Mouse (Mus musculus): ENCODE data around the gene Cpxm2.

Cpxm2 gene

DNA sequence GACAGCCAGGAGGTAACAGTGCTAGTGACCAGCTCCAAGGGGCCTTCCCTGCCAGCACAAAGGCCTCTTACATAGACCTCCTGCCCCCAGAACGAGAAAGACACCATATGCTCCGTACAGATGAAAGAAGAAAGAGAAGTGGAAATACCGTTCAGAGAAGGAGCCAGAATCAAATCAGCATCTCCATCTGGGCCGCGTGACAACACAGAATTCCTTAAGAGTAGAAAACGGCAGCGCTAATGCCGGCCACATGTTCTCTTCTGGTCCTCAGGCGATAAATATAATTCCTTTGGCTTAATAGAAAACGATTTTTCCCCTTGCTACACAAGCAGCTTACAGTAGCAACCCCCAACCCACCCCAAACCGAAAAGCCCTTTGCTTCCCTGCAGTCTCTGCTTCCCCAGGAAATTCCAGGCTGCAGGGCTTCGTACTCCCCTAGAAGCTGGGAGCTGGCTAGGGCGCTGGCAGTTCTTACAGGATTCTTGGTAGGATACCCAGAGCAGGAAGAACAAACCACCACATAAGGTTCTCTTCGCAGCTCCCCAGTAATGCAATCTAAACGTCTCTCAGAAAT lies 9.2 kb downstream of the Cpxm2 start:
- no peak for DNase-seq (ENCODE audit: low spot score in 2 of 2)

DNA sequence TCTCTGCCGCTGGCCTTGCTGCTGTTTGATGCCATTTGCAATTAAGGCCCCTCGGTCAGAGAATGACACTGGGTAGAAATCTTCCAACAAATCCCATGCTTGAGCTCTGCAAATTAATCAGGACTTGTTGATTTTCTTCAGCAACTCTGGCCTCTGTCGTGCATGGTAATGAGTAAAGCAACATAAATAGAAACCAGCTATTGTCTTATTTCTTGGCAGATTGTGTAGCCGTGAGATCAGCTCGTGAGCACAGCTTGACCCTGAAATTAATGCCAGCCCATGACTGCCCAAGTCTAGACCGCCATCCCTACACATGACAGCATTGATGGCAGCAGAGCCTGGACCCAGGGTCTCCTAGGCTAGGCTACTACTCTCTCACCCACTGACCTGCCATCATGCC lies 25.9 kb downstream of the Cpxm2 start:
- DNase-seq (ENCODE audit: low spot score in 2 of 2) = no peak

DNA sequence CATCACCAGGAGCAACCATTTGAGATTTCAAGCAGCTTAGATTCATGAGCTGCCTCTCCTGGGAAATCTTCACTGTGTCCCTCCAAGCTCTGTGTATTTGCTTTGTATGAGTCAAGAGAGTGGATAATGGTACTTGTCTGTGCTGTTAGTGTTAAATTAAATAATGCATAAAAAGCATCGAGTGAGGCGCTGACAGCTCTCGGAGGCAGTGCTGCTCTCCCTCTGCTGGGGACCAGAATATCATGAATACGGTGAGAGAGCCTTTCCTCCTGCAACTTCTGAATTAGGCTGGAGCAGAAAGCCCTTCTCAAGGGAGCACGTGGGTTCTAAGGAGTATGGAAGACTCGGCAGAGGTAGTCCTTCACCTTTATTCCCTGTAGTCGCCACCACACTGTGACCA lies 29.6 kb downstream of the Cpxm2 start:
- peak in 1 of 2 experiments; percentile 25 for DNase-seq (ENCODE audit: low spot score in 2 of 2)

DNA sequence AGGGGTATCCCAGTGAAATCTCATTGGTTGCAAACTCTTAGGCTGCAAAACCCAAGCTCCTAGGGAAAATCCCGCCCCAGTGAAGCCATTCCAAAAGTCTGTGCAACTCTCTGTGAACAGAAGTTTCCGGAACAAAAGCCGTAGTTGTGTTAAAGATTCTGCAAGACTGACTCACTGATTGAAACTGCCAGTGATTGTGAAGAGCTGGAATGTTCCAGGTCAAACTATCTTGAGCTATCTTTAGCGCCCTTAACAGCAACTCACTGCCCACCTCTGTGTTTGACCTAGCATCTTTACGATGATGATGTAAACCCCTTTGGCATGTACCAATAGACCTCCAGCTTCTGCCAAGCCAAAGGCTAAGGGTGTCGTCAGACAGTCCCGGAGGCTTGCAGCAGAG lies 31.3 kb downstream of the Cpxm2 start:
- DNase-seq (ENCODE audit: low spot score in 2 of 2) = no peak

DNA sequence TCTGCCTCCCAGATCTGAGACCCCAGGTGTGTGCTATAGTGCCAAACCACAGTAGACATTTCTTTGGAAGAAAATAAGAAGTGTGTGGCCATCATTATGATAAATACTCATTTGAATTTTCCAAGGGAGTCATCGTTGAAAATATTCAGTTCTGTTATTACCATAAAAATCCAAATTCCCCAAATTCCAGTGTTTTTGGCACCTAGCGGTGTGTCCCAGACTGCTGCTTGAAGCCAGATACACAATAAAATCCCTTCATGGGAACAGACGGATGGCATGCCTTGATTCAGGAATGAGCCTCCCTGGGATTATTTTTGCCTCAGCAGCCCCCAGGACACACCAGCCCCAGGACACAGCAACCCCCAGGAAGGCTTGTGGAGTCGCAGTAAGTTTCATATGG lies 34.7 kb downstream of the Cpxm2 start:
- DNase-seq (ENCODE audit: low spot score in 2 of 2) = no peak

DNA sequence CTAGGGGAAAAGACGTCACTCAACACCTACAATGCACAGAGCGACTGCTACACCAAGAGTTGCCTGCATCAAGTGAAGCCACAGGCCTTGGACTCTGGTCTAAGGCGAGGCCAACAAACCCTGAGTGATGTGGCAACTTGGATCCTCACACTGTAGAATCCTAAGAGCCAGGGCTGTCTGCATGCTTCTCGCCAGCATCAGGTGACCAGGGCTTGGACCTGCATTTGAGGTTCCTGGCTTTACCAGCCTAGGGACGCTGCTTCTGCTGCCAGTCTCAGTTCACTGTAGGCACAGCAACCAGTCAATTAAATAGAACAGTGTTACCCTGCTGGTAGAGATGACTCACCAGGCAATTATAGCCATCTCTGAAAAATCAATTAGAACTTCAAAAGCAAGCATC lies 42.8 kb downstream of the Cpxm2 start:
- no peak for DNase-seq (ENCODE audit: low spot score in 2 of 2)

DNA sequence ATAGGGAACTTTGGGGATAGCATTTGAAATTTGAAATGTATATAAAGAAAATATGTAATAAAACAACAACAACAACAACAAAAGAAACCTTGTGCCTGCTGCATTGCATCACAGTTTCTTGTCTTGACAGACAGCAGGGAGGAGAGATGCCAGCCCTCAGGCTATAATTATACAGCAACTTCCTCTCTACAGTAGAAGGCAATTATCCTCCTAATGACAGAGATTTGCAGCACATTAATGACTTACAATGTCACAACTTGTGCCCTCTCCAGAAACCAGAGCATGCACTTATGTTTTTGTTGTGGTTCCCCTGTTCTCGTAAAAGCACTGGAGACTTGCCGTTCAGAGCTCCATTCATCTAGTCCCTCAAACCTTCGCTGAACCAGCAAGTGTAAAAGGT lies 44.2 kb downstream of the Cpxm2 start:
- no peak for DNase-seq (ENCODE audit: low spot score in 2 of 2)

DNA sequence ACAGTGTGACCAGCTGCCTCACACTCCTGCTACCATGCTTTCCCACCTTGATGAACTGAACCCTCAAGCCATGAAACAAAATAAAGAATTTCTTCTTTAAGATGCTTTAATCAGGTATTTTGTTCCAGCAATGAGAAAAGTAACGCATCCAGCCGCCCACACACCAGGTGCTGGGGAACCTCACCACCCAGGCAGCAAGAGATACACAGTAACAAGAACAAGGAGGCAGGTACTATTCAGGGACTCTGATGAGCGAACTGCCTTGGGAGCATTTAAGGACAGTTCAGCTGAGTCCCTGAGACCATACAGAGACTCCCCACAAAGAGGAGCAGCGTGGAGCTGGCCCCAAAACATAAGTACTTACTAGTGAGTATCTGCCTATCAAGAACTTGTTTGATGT lies 47.6 kb downstream of the Cpxm2 start:
- DNase-seq (ENCODE audit: low spot score in 2 of 2) = peak; percentile 52 to 62

DNA sequence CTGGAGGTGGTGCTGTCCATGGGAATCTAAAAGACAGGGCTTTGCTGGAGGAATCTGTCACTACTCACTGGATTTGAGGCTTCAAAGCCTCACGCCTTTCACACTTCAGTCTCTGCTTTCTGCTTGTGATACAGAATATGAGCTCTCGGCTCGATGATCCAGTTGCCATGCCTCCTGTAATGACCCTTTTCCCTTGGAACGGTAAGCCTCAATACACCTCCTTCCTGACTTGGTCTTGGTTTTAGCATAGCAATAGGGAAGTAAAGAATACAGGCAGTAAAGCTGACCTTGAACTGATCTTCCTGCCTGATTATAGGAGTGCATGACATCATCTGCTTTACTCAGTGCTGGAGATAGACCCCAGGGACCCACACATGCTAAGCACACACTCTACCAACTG lies 49.2 kb downstream of the Cpxm2 start:
- no peak for DNase-seq (ENCODE audit: low spot score in 2 of 2)

DNA sequence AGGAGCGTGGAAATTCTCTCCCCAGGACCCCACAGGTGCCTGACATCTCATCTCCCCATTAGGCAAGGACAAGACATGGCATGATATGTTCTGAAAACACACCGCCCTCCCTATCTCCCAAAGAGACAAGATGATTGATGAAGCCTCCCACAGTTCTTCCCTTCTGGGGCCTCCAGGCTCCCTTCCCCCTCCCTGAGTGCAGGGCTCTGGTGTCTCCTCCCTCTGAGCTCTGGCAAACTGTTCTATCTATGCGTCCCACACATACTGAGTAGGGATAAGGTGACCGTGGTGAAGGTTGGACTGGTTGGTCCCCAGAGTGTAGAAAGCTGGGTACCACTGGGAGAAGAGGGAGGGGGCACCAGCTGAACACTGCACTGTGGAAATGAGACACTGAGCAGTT lies 56.1 kb downstream of the Cpxm2 start:
- DNase-seq (ENCODE audit: low spot score in 2 of 2) = no peak

DNA sequence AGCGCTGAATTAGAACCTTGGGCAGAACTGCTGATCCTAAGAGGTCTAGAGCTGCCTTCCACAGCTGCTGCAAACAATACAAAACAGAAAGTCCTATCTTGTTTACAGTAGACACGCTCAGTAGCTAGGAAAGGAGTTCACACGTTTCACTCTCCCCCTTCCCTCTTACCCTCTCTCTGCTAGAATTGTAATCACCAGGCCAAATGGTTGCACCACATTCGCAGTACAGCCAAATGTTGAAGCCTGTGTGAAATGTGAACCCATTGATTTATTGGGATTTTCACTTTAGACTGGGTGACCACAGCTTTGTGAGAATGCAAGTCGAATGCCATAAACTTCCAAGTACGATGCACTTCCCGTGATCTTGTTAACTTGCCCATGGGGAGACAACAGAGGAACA lies 59.9 kb downstream of the Cpxm2 start:
- no peak for DNase-seq (ENCODE audit: low spot score in 2 of 2)

DNA sequence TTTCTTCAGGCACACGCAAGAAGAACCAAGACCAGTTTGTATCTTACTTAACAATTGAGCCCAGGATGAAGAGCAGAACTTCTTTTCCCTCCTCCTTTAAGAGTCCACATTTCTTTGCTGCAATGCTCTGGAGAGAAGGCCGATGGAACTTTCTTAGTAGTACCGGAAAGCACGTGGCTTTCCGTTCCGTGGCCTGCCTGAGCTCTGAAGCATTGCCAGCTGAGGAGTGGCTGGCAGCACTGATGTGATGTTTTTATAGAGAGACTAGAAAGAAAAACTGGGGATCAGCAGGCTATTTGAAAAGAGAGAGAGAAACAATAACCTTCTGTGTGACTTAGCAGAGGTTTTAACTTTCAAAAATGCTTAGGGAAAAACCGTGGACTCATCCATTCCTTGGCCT lies 63.0 kb downstream of the Cpxm2 start:
- no peak for DNase-seq (ENCODE audit: low spot score in 2 of 2)

DNA sequence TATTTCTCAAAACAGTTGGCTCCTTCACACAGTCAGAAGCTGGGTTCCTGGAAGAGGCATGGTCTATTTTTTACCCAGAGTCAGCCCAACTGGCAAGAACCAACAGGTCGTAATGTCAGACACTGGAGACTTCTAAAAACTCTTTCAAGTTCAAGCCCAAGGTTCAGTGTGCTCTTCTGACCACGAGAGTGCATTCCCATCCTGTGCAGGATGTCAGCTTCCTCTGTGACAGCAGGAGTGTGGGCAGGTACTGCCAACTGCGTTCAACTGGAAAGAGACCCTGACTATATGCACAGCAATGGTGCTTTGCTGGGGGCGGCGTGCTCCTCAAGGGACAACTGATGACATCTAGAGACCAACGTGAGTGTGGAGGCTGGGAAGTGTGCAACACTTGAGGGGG lies 65.9 kb downstream of the Cpxm2 start:
- DNase-seq (ENCODE audit: low spot score in 2 of 2) = peak in 1 of 2 experiments; percentile 50

DNA sequence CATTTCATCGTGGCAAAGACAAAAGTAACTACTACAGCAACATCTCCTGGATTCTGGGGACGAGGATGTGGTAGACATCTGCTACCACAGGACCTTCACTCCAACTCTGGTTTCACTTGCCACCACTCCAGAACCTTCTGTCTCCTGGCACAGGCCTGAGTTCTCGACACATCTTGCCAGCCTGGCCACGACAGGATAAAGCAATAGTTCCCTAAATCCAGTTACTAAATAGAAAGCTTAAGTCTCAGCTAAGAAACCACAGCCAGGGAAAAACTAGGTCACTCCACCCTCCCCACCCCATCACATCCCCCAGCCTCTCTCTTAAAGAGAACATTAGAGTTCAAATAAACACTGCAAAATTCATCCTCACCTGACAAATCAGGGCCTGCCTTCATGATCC lies 66.4 kb downstream of the Cpxm2 start:
- peak in 1 of 2 experiments; percentile 42 for DNase-seq (ENCODE audit: low spot score in 2 of 2)

DNA sequence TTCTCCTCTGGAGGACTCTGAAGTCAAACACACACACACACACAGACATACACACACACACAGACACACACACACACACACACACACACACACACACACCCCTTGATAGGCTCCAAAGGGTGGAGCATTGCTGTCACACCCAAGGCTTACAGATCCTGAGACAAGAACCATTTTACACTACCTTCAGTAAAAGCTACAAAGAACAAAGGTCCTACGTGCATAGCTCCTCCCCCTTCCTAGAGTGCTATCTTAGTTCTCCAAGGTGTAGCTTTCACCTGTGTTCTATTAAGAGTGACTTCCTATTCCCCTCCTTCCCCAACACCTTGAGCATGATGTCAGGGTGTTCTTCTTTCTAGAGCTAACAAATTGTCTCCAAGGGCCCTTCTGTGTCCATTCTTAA lies 78.7 kb downstream of the Cpxm2 start:
- no peak for DNase-seq (ENCODE audit: low spot score in 2 of 2)

DNA sequence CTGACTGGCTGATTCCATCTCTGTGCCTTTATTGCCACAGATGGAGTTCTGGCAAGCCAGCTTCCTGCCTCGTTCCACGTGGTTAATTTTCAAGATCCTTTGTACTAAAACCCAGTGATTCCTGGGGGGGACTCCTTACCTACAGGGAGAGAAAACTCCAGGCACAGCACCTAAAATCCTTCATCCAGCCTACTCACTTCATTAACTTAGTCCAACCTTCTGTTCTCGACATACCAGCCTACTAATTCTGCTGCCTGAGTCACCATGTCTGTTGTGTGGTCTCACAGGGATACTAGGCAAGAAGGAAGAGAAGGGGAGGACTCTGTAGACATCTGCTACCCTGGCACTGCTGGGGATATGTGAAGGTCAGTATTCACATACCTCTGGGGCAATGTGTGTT lies 80.0 kb downstream of the Cpxm2 start:
- peak; percentile 35 to 54 for DNase-seq (ENCODE audit: low spot score in 2 of 2)

DNA sequence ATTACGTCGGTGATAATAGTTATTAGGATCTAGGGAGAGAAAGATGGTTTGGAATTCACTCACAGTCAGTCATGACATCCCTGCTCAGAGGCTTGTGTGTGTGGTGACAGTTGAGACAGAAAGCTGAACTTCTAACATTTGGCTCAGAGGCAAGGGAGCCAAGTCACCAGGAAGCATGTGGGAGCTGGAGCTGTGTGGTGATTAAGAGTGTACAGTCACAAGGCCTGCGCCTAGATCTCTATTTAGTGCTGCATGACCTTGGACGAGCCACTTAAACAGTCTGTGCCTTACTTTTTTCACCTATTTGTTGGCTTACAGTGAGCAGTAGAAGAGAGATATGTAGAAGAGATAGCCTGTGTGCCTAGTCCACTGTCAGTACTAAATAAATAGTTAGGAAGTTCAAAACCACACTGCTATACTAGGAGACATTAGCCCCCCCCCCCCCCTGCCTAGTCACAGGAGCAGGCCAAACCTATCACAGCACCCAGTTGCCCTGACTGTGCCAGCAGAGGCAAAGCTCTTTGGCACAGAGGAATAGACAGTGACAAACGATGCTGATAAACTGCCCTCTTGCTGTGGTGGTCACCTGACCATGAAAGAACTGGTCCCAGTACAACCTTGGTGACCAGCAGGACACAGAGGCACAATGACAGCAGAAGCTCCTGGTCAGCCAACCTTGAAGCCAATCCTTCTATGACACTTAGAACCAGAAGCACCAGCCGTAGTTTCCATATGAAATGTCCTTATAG lies 83.5 kb downstream of the Cpxm2 start:
- no peak for DNase-seq (ENCODE audit: low spot score in 2 of 2)

DNA sequence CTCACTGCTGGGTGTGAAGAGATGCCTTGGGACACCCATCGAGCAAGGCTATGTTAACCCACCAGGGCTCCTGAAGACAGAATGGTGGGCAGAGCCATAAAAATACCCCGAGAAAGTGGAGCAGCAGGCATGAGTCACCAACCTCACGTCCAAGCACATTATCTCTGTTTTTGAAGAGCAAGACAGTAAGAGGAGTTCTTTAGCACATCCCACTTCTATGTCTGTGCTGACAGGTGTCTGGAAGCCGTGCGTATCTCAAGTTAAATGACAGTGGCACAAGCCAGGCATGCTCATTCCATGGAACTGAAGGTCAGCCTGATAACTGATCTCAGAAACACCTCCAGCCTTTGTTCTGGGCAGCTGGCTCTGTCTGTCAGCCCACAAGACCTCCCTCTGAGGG lies 86.6 kb downstream of the Cpxm2 start:
- peak; percentile 74 to 80 for DNase-seq (ENCODE audit: low spot score in 2 of 2)

DNA sequence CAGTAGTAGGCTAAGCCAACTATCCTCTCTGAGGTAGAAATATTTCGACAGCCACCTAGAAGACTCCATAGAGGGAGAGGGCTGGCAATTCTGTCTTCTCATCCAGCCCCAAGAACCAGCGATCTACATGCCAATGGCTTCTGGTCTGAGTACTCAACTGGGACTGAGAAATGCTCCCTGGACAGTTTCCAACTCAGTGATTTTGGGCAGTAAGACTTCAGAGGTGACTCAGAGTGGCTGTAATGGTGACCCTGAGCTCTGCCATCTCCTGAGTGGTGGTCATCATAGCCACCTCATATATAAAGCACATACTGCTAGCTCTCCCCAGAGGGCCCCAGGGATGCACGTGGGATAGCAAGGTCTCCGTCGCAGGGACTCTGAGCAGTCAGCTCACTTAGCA lies 87.0 kb downstream of the Cpxm2 start:
- no peak for DNase-seq (ENCODE audit: low spot score in 2 of 2)

DNA sequence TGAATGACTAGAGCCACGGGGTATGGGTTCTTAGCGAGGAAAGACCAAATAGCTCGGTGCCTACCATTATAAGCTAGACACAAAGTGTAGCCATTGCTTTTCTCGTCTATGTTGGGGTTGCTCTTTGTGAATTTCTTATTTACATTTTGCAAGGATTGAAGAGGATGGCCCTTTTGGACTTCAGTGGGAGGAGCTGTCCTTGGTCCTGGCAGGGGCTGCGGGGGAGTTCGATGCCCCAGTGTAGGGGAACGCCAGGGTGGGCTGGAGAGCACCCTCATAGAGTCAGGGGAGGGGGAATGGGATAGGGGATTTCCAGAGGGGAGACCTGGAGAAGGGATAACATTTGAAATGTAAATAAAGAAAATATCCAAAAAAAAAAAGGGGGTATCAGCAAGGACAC lies 94.4 kb downstream of the Cpxm2 start:
- no peak for DNase-seq (ENCODE audit: low spot score in 2 of 2)

DNA sequence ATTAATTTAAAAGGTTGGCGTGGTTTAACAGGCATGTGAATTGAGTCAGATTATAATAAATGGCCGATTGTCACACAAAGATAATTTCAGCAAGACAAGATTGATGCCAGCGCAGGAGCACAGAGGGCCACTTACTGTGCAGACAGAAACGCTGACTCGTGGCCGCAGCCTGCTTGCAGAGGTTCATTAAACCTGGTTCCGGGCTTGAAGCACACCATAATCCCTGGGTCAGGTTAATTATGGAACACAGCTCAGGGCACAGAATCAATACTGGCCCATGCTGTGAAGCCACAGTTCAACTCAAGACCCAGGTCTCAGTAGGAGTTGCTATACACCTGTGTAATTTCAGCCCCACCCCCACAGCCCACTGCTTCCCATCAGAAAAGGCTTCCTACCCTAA lies 98.0 kb downstream of the Cpxm2 start:
- DNase-seq (ENCODE audit: low spot score in 2 of 2) = no peak

DNA sequence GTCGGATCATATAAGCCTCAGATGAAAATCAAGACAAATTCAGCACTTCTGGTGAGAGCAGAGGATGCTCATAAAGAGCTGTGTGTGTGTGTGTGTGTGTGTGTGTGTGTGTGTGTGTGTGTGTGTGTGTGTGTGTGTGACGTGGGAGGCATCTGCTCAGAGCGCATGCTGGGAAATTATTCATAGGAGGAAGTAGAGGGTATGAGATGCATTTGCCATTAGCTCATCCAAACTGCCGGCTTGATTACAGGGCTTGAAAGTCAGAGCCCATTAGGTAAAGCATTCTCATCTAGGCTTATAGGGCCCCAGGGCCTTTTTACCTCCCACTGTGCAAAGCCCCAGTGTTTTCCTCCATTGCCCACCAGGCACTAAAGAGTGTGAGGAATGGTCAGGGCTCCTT lies 107.9 kb downstream of the Cpxm2 start:
- DNase-seq (ENCODE audit: low spot score in 2 of 2) = peak; percentile 25 to 34

DNA sequence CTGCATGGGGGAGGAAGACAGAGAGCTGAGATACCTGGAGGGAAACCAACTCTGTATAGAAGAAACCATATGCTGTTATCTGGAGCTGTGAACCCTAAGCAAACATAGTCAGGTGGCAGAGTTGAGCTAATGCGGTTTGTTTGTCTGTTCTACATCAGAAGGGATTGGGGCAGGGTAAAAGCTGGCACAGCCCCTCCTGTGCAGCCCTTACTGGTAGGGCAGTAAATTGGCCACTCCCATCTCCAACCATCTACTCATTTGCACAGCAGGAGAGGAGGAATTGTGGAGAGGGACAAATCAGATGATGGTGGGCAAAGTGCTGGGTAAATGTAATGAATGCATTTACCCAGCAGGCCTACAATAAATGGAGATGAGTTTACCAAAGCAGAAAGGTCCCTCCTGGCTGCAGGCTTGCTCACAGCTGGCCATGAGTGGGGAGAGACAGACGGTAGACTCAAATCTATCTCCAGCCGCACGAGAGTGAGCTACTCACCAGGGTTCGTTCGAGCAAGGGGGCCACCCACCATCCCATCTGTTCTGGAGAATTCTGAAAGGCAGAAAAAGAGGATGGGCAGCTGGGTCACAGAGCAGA lies 122.5 kb downstream of the Cpxm2 start:
- peak in 1 of 2 experiments; percentile 35 for DNase-seq (ENCODE audit: low spot score in 2 of 2)

Data from right cerebral cortex, adult 2 months (tissue).